Mouse (Mus musculus): ENCODE measurements around the gene Btbd35f22.
"Not testable (repeated sequence)": the region's sequence is repeated elsewhere in the genome, so short reads cannot be mapped to it uniquely, and the experiment has no call there.

The Btbd35f22 gene

GRCm38 (mm10) chrX:32047529-32047928, at the start of gene Btbd35f22:
TSS of gene Btbd35f22 (plus strand) at chrX:32047829.
- DNase-seq: not testable (repeated sequence)

All from kidney, postnatal 4 days (tissue).